Mouse (Mus musculus): ENCODE measurements around the gene Ms4a4a.
"Not testable (repeated sequence)": the region's sequence is repeated elsewhere in the genome, so short reads cannot be mapped to it uniquely, and the experiment has no call there.

Ms4a4a gene

GRCm38 (mm10) chr19:11375273-11375672 lies at the start of gene Ms4a4a:
TSS of gene Ms4a4a (plus strand) at chr19:11375523.
- DNase-seq (ENCODE audit: low spot score) = no peak

- DNase-seq (ENCODE audit: low spot score) = no peak
Observed at GRCm38 (mm10) chr19:11335932-11336331, 39.4 kb upstream of the Ms4a4a start, which contains the start of gene Ms4a7. TSS of gene Ms4a7 (minus strand) at chr19:11336146.

- DNase-seq (ENCODE audit: low spot score) = no peak
Observed at GRCm38 (mm10) chr19:11343147-11343546, 32.2 kb upstream of the Ms4a4a start.

GRCm38 (mm10) chr19:11343992-11344391 lies 31.3 kb upstream of the Ms4a4a start:
- no peak for DNase-seq (ENCODE audit: low spot score)

GRCm38 (mm10) chr19:11349698-11350481 lies 25.4 kb upstream of the Ms4a4a start:
- DNase-seq (ENCODE audit: low spot score) = peak; percentile 4

- DNase-seq (ENCODE audit: low spot score) = no peak
Observed at GRCm38 (mm10) chr19:11351878-11352277, 23.4 kb upstream of the Ms4a4a start.

GRCm38 (mm10) chr19:11355730-11356129 lies 19.6 kb upstream of the Ms4a4a start:
- no peak for DNase-seq (ENCODE audit: low spot score)

GRCm38 (mm10) chr19:11360106-11360505 lies 15.2 kb upstream of the Ms4a4a start:
- DNase-seq (ENCODE audit: low spot score) = no peak

- no peak for DNase-seq (ENCODE audit: low spot score)
Observed at GRCm38 (mm10) chr19:11362002-11362401, 13.3 kb upstream of the Ms4a4a start.

GRCm38 (mm10) chr19:11368310-11368709 lies 7.0 kb upstream of the Ms4a4a start:
- DNase-seq (ENCODE audit: low spot score) = no peak

GRCm38 (mm10) chr19:11371181-11371580 lies 4.1 kb upstream of the Ms4a4a start:
- no peak for DNase-seq (ENCODE audit: low spot score)

- no peak for DNase-seq (ENCODE audit: low spot score)
Observed at GRCm38 (mm10) chr19:11376399-11376798, 1.1 kb downstream of the Ms4a4a start.

- DNase-seq (ENCODE audit: low spot score) = no peak
Observed at GRCm38 (mm10) chr19:11387109-11387508, 11.8 kb downstream of the Ms4a4a start.

- no peak for DNase-seq (ENCODE audit: low spot score)
Observed at GRCm38 (mm10) chr19:11387685-11388084, 12.4 kb downstream of the Ms4a4a start.

- DNase-seq (ENCODE audit: low spot score) = no peak
Observed at GRCm38 (mm10) chr19:11388949-11389348, 13.6 kb downstream of the Ms4a4a start.

- no peak for DNase-seq (ENCODE audit: low spot score)
Observed at GRCm38 (mm10) chr19:11395769-11396168, 20.4 kb downstream of the Ms4a4a start.

GRCm38 (mm10) chr19:11404527-11404926 lies 29.2 kb downstream of the Ms4a4a start, which contains the start of gene Ms4a4c:
TSS of gene Ms4a4c (plus strand) at chr19:11404770.
- no peak for DNase-seq (ENCODE audit: low spot score)

GRCm38 (mm10) chr19:11407428-11407827 lies 32.1 kb downstream of the Ms4a4a start:
- DNase-seq (ENCODE audit: low spot score) = no peak

GRCm38 (mm10) chr19:11408591-11408990 lies 33.3 kb downstream of the Ms4a4a start:
- DNase-seq (ENCODE audit: low spot score) = no peak

GRCm38 (mm10) chr19:11411640-11412039 lies 36.3 kb downstream of the Ms4a4a start:
- no peak for DNase-seq (ENCODE audit: low spot score)

- no peak for DNase-seq (ENCODE audit: low spot score)
Observed at GRCm38 (mm10) chr19:11414084-11414483, 38.8 kb downstream of the Ms4a4a start.

GRCm38 (mm10) chr19:11415581-11415980 lies 40.3 kb downstream of the Ms4a4a start:
- no peak for DNase-seq (ENCODE audit: low spot score)

GRCm38 (mm10) chr19:11418865-11419264 lies 43.5 kb downstream of the Ms4a4a start:
- not testable (repeated sequence) for DNase-seq (ENCODE audit: low spot score)

- not testable (repeated sequence) for DNase-seq (ENCODE audit: low spot score)
Observed at GRCm38 (mm10) chr19:11431209-11431608, 55.9 kb downstream of the Ms4a4a start.

All from urinary bladder, postnatal 14 days (tissue).